ENCODE assay signal across 8 mouse cellular contexts in the genomic region with DNA sequence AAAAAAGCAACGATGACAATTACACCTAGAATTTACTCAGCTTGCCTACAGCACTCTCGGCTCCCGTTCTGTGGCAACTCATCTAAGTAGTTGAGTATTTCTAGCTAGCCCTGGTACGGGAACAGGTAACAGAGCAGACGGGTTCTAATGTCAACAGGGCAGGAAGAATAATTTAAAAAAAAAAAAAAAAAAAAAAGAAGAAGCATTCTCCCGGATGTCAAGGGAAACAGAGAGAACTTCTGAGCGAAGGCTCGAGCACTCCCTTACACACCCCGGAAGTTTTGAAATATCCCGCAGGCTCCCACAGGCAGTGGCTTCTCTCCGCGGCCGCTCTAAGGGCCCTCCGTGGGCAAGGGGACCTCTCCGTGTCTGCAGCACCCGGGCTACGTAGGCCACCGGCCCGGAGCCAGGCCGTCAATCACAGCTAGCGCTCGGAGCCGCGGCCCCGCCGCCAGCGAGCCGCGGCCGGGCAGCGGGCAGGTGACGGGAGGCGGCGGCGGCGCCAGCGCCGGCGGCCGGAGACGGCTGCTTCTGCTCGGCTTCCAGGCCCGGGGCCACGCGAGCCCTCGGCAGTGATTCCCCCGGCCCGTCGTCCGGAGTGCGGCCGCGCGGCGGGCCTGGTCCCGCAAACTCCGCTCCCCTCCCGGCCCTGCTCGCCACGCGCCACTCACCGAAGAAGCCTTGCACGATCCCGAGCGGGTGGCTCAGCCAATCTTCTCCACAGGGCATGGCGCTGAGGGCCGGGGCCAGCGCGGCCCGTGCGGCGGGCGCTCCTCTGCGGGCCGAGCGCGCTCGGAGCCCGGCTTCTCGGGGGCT. TPM values are rescaled to one million over a fixed set of nuclear protein-coding genes. Genes with fewer than 3 reads are reported as not detected.
A peak's percentile ranks its signal among the peaks of the same experiment; 100 is the strongest.
DNase-seq lines count a peak whose midpoint lies in the region; ATAC-seq and TF ChIP-seq lines count a peak whose summit lies in the region.

No protein-coding gene starts in this region.

- peaks cover 23% of the 10 kb centered on the region for H3K4me1 ChIP-seq in forebrain, embryonic 16.5 days (replicated peaks; ENCODE audit: control insufficient read depth, insufficient read depth, low read length)
- no peaks in the 10 kb centered on the region for H3K4me1 ChIP-seq in hindbrain, embryonic 11.5 days (replicated peaks; ENCODE audit: control insufficient read depth, insufficient read depth, low read length)
- H3K4me1 ChIP-seq in limb, embryonic 15.5 days: peaks cover 21% of the 10 kb centered on the region
- peaks cover 24% of the 10 kb centered on the region for H3K4me1 ChIP-seq in midbrain, embryonic 16.5 days (ENCODE audit: control insufficient read depth, insufficient read depth, low read length)
- H3K4me1 ChIP-seq in stomach, postnatal 0 days (replicated peaks; ENCODE audit: control insufficient read depth, insufficient read depth): peaks cover 3% of the 10 kb centered on the region; the same call in 1 of the 2 replicates

- peak overlapping the region; percentile 84 for H3K27ac ChIP-seq in forebrain, embryonic 16.5 days (ENCODE audit: low read length)
- H3K27ac ChIP-seq in hindbrain, embryonic 11.5 days (ENCODE audit: low read depth, low read length): peak overlapping the region; percentile 87
- H3K27ac ChIP-seq in limb, embryonic 15.5 days: peak overlapping the region; percentile 88
- peak overlapping the region; percentile 92 for H3K27ac ChIP-seq in midbrain, embryonic 16.5 days (ENCODE audit: low read length)
- peak overlapping the region; percentile 94 for H3K27ac ChIP-seq in stomach, postnatal 0 days (replicated peaks)

- H3K27me3 ChIP-seq in forebrain, embryonic 16.5 days (replicated peaks; ENCODE audit: control insufficient read depth, insufficient read depth, low read length): peaks cover 7% of the 10 kb centered on the region; the same call in 1 of the 2 replicates
- H3K27me3 ChIP-seq in hindbrain, embryonic 11.5 days (ENCODE audit: control insufficient read depth, insufficient read depth, low read length): 0 out of 2 replicates have a peak, but pooled peaks cover 2% of the 10 kb centered on the region
- H3K27me3 ChIP-seq in limb, embryonic 15.5 days: no peaks in the 10 kb centered on the region
- no peaks in the 10 kb centered on the region; the same call in 1 of the 2 replicates for H3K27me3 ChIP-seq in midbrain, embryonic 16.5 days (ENCODE audit: control insufficient read depth, insufficient read depth, low read depth, low read length)
- no peaks in the 10 kb centered on the region for H3K27me3 ChIP-seq in stomach, postnatal 0 days (ENCODE audit: control insufficient read depth, insufficient read depth, low read length)

- peak overlapping the region; percentile 91 for H3K4me2 ChIP-seq in forebrain, embryonic 16.5 days (ENCODE audit: low read length)
- peak overlapping the region; percentile 85 for H3K4me2 ChIP-seq in hindbrain, embryonic 11.5 days (replicated peaks; ENCODE audit: low read depth, low read length)
- peak overlapping the region; percentile 74 for H3K4me2 ChIP-seq in limb, embryonic 15.5 days
- peak overlapping the region; percentile 85 for H3K4me2 ChIP-seq in midbrain, embryonic 16.5 days (ENCODE audit: low read length)
- peak overlapping the region; percentile 79 for H3K4me2 ChIP-seq in stomach, postnatal 0 days (replicated peaks; ENCODE audit: low read depth)

- WGBS in forebrain, embryonic 16.5 days: 0% methylated on average over 62 of the region's 80 CpGs
- under 1% methylated on average over 69 of the region's 80 CpGs for WGBS in hindbrain, embryonic 11.5 days
- under 1% methylated on average over 69 of the region's 80 CpGs for WGBS in limb, embryonic 15.5 days
- under 1% methylated on average over 68 of the region's 80 CpGs for WGBS in midbrain, embryonic 16.5 days
- under 1% methylated on average over 68 of the region's 80 CpGs for WGBS in stomach, postnatal 0 days

- no peaks in the 10 kb centered on the region for H3K9me3 ChIP-seq in forebrain, embryonic 16.5 days (ENCODE audit: control insufficient read depth, low read length)
- H3K9me3 ChIP-seq in hindbrain, embryonic 11.5 days (ENCODE audit: control insufficient read depth, low read length): no peaks in the 10 kb centered on the region
- H3K9me3 ChIP-seq in limb, embryonic 15.5 days: no peaks in the 10 kb centered on the region
- no peaks in the 10 kb centered on the region for H3K9me3 ChIP-seq in midbrain, embryonic 16.5 days (replicated peaks; ENCODE audit: control insufficient read depth, low read length, poor library complexity, severe bottlenecking)
- H3K9me3 ChIP-seq in stomach, postnatal 0 days (ENCODE audit: control insufficient read depth, low read length): no peaks in the 10 kb centered on the region

- H3K4me3 ChIP-seq in forebrain, embryonic 16.5 days (replicated peaks; ENCODE audit: low read length): peak overlapping the region; percentile 92
- peak overlapping the region; percentile 92 for H3K4me3 ChIP-seq in hindbrain, embryonic 11.5 days (ENCODE audit: low read depth, low read length)
- peak overlapping the region; percentile 99 for H3K4me3 ChIP-seq in limb, embryonic 15.5 days
- H3K4me3 ChIP-seq in midbrain, embryonic 16.5 days (ENCODE audit: low read depth, low read length): peak overlapping the region; percentile 96
- peak overlapping the region; percentile 76 for H3K4me3 ChIP-seq in stomach, postnatal 0 days (ENCODE audit: low read depth, low read length)

- peak; percentile 41 for ATAC-seq in forebrain, embryonic 16.5 days
- peak; percentile 55 for ATAC-seq in hindbrain, embryonic 11.5 days (ENCODE audit: low FRiP score)
- peak; percentile 36; the same call in 1 of the 2 replicates for ATAC-seq in limb, embryonic 15.5 days (ENCODE audit: insufficient number of reproducible peaks, low FRiP score, low TSS enrichment, low read depth)
- ATAC-seq in midbrain, embryonic 16.5 days: peak; percentile 43
- peak; percentile 53 for ATAC-seq in stomach, postnatal 0 days (ENCODE audit: low FRiP score, low TSS enrichment)

- TF ChIP-seq CTCF in stomach, postnatal 0 days (IDR thresholded peaks at IDR 0.05; ENCODE audit: low read depth): no peak

- H3K36me3 ChIP-seq in forebrain, embryonic 16.5 days (ENCODE audit: control insufficient read depth, insufficient read depth): peaks cover under 1% of the 10 kb centered on the region; the same call in 1 of the 2 replicates
- H3K36me3 ChIP-seq in hindbrain, embryonic 11.5 days (ENCODE audit: control insufficient read depth, insufficient read depth, low read length): peaks cover 2% of the 10 kb centered on the region; the same call in 1 of the 2 replicates
- 0 out of 2 replicates have a peak, but pooled peaks cover 3% of the 10 kb centered on the region for H3K36me3 ChIP-seq in limb, embryonic 15.5 days
- no peaks in the 10 kb centered on the region for H3K36me3 ChIP-seq in midbrain, embryonic 16.5 days (ENCODE audit: control insufficient read depth, insufficient read depth, low read length)
- no peaks in the 10 kb centered on the region for H3K36me3 ChIP-seq in stomach, postnatal 0 days (ENCODE audit: control insufficient read depth, insufficient read depth, low read length)

- TF ChIP-seq EP300 in stomach, postnatal 0 days (optimal IDR thresholded peaks at IDR 0.05): no peak

- H3K9ac ChIP-seq in forebrain, embryonic 16.5 days (replicated peaks; ENCODE audit: low read depth, low read length): peak overlapping the region; percentile 95
- peak overlapping the region; percentile 97 for H3K9ac ChIP-seq in hindbrain, embryonic 11.5 days (ENCODE audit: low read depth, low read length)
- peak overlapping the region; percentile 94 for H3K9ac ChIP-seq in limb, embryonic 15.5 days
- peak overlapping the region; percentile 98 for H3K9ac ChIP-seq in midbrain, embryonic 16.5 days (ENCODE audit: low read depth, low read length)
- H3K9ac ChIP-seq in stomach, postnatal 0 days (ENCODE audit: low read length): peak overlapping the region; percentile 97

- peak; percentile 40 for DNase-seq in embryo, embryonic 10.5 days (ENCODE audit: low spot score)
- DNase-seq in embryo, embryonic 11 days: no peak
- peak; percentile 56 for DNase-seq in adrenal gland, postnatal 25 days
- DNase-seq in hindbrain, embryonic 11.5 days (ENCODE audit: low spot score): peak; percentile 21
- peak; percentile 53 for DNase-seq in stomach, postnatal 0 days (ENCODE audit: low spot score)

RNA-seq across cellular contexts. Expression of a gene that starts 0.6 kb away (rescaled TPM):
- 42.3 and 43.2 TPM in 2 replicates for total RNA-seq in adrenal gland, postnatal 25 days (2021)
- 59.0 and 60.8 TPM in 2 replicates for polyA plus RNA-seq in forebrain, embryonic 16.5 days (2015; fragmentation: Nextera tagmentation; extraction: Ambion mirVana)
- polyA plus RNA-seq in hindbrain, embryonic 11.5 days (2014; fragmentation: Nextera tagmentation; extraction: Ambion mirVana): 77.4 and 81.2 TPM in 2 replicates
- polyA plus RNA-seq in limb, embryonic 15.5 days (2015; fragmentation: Nextera tagmentation; extraction: Ambion mirVana): 47.2 and 55.4 TPM in 2 replicates
- 43.9 and 50.4 TPM in 2 replicates for polyA plus RNA-seq in midbrain, embryonic 16.5 days (2015; fragmentation: Nextera tagmentation; extraction: Ambion mirVana)
- 36.8 and 37.1 TPM in 2 replicates for polyA plus RNA-seq in stomach, postnatal 0 days (2015; fragmentation: Nextera tagmentation; extraction: Ambion mirVana)

RNA-seq across cellular contexts. Expression of a gene that starts 5.1 kb away (rescaled TPM):
- total RNA-seq in adrenal gland, postnatal 25 days (2021): 38.4 and 40.8 TPM in 2 replicates
- polyA plus RNA-seq in forebrain, embryonic 16.5 days (2015; fragmentation: Nextera tagmentation; extraction: Ambion mirVana): 37.5 and 38.6 TPM in 2 replicates
- 44.3 and 46.1 TPM in 2 replicates for polyA plus RNA-seq in hindbrain, embryonic 11.5 days (2014; fragmentation: Nextera tagmentation; extraction: Ambion mirVana)
- polyA plus RNA-seq in limb, embryonic 15.5 days (2015; fragmentation: Nextera tagmentation; extraction: Ambion mirVana): 37.0 and 38.0 TPM in 2 replicates
- 34.4 and 37.8 TPM in 2 replicates for polyA plus RNA-seq in midbrain, embryonic 16.5 days (2015; fragmentation: Nextera tagmentation; extraction: Ambion mirVana)
- 17.9 and 18.3 TPM in 2 replicates for polyA plus RNA-seq in stomach, postnatal 0 days (2015; fragmentation: Nextera tagmentation; extraction: Ambion mirVana)
